Mouse (Mus musculus) heart, postnatal 0 days (tissue): Measurements from ENCODE around the gene Spns2.
A peak's percentile ranks its signal among the peaks of the same experiment; 100 is the strongest.

Experiments used
- CTCF ChIP-seq: IDR thresholded peaks from 2 replicates; pipeline ENCODE4 v1.5.1; 2016; ENCODE audit warnings: antibody characterized with exemption, control low read depth, low read depth
- EP300 ChIP-seq: IDR thresholded peaks from 2 replicates; pipeline ENCODE4 v1.6.1; 2016; ENCODE audit warnings: antibody characterized with exemption, low read depth

DNA sequence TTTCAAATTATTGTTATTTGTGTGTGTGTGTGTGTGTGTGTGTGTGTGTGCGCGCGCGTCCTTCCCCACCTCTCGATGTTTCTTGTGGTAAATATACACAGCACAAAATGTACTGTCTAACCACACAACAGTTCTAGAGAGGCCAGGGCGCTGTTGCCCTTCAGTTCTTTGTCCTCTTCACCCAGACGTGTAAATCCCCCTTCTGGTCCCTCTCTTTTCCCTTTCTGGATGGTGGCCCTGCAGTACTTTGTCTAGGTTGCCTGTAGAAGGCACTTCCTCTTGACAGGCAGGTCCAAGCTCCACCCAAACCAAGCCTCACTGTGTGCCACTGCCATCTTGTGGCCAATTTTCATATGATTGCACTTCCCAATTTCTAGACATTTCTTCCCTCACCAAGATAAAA, 60.4 kb downstream of the Spns2 start:
- TF ChIP-seq CTCF, result peak; percentile 96
- TF ChIP-seq EP300, result no peak
